Mouse (Mus musculus) stomach, postnatal 0 days (tissue): ENCODE measurements around the gene Nmt2. TPM values are rescaled to one million over a fixed set of nuclear protein-coding genes. Genes with fewer than 3 reads are reported as not detected.

ENCODE experiments used
- ATAC-seq: fragments of 200-750 bp; cut with Nextera tagmentation; 2 replicates; pipeline ENCODE4 v1.8.0; 2017; ENCODE audit not compliant: low FRiP score, low TSS enrichment
- DNase-seq: peaks from one replicate; pipeline ENCODE4 v3.0.0-alpha.2; 2016; ENCODE audit warnings: low spot score
- H3K27ac ChIP-seq: fragments of 300-500 bp; sonication (generic); replicated peaks from 2 replicates; pipeline ENCODE4 v1.5.1; 2014; ENCODE audit warnings: mild to moderate bottlenecking, control low read depth
- H3K27me3 ChIP-seq: fragments of 300-500 bp; sonication (generic); 2 replicates; pipeline ENCODE4 v1.6.1; 2014; ENCODE audit warnings: low read length; ENCODE audit not compliant: control insufficient read depth, insufficient read depth
- H3K36me3 ChIP-seq: fragments of 300-500 bp; sonication (generic); 2 replicates; pipeline ENCODE4 v1.6.1; 2014; ENCODE audit warnings: low read length, mixed read lengths; ENCODE audit not compliant: control insufficient read depth, insufficient read depth
- H3K4me1 ChIP-seq: fragments of 300-500 bp; sonication (generic); replicated peaks from 2 replicates; pipeline ENCODE4 v1.6.1; 2014; ENCODE audit warnings: antibody characterized with exemption; ENCODE audit not compliant: control insufficient read depth, insufficient read depth
- H3K4me2 ChIP-seq: fragments of 300-500 bp; sonication (generic); replicated peaks from 2 replicates; pipeline ENCODE4 v1.6.1; 2014; ENCODE audit warnings: low read depth, mild to moderate bottlenecking, control low read depth, moderate library complexity
- H3K4me3 ChIP-seq: fragments of 300-500 bp; sonication (generic); 2 replicates; pipeline ENCODE4 v1.5.1; 2014; ENCODE audit warnings: low read depth, low read length, control low read depth
- H3K9ac ChIP-seq: fragments of 300-500 bp; sonication (generic); 2 replicates; pipeline ENCODE4 v1.6.1; 2014; ENCODE audit warnings: mild to moderate bottlenecking, low read length, control low read depth, mixed read lengths
- H3K9me3 ChIP-seq: fragments of 300-500 bp; sonication (generic); 2 replicates; pipeline ENCODE4 v1.6.1; 2016; ENCODE audit warnings: low read length; ENCODE audit not compliant: control insufficient read depth
- CTCF ChIP-seq: IDR thresholded peaks from 2 replicates; pipeline ENCODE4 v1.5.1; 2016; ENCODE audit warnings: antibody characterized with exemption, low read depth, mild to moderate bottlenecking, moderate library complexity
- EP300 ChIP-seq: optimal IDR thresholded peaks from 2 replicates; pipeline ENCODE3; 2016; ENCODE audit warnings: antibody characterized with exemption
- WGBS: fragments of 180-500 bp; shearing (Covaris S2); extraction: QIAGEN DNeasy Blood & Tissue Kit; methylation state at CpG from one replicate; pipeline ENCODE4 v1.1.7; 2014; 5-methylcytosine and 5-hydroxymethylcytosine counted together
- polyA plus RNA-seq: library from polyadenylated mRNA; unstranded; fragments of >200 nt; fragmentation: Nextera tagmentation; extraction: Ambion mirVana; gene quantifications from 2 replicates; pipeline ENCODE4 v1.2.1, GENCODE M21; 2015

The Nmt2 gene
- polyA plus RNA-seq, 1 experiment from 2014 or later, result 24.0 TPM

DNA sequence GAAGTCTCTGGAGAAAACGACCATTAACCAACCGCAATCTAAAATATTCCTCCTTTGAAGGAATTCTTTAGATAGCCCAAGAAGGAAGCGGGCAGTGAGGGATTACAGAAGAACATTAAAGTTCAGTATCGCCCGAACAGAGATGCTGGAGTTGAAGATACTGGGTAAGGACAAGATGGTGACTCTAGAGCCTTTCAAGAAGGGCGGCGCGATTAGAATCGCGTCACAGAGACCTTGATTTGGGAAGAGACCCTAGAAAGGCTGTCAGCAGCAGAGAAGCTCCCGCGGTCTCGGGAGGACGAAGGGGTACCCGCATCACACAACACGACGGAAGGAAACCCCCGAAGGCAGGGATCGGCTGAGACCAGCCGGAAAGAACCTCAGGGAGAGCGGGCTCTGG lies 48.0 kb downstream of the Nmt2 start:
- Histone ChIP-seq H3K36me3 (0 out of 2 replicates have a peak, but pooled peaks cover 3% of the 10 kb centered on the region), H3K4me1 (peaks cover 4% of the 10 kb centered on the region), H3K4me3 (peak overlapping the region; percentile 68), H3K9me3 (no peaks in the 10 kb centered on the region), H3K27ac (peak overlapping the region; percentile 89), H3K9ac (peak overlapping the region; percentile 77), H3K27me3 (no peaks in the 10 kb centered on the region), H3K4me2 (peak overlapping the region; percentile 91)
- ATAC-seq (no peak), DNase-seq (no peak)
- TF ChIP-seq EP300 (no peak), CTCF (no peak)
- WGBS, result under 1% methylated on average over 21 of the region's 21 CpGs

DNA sequence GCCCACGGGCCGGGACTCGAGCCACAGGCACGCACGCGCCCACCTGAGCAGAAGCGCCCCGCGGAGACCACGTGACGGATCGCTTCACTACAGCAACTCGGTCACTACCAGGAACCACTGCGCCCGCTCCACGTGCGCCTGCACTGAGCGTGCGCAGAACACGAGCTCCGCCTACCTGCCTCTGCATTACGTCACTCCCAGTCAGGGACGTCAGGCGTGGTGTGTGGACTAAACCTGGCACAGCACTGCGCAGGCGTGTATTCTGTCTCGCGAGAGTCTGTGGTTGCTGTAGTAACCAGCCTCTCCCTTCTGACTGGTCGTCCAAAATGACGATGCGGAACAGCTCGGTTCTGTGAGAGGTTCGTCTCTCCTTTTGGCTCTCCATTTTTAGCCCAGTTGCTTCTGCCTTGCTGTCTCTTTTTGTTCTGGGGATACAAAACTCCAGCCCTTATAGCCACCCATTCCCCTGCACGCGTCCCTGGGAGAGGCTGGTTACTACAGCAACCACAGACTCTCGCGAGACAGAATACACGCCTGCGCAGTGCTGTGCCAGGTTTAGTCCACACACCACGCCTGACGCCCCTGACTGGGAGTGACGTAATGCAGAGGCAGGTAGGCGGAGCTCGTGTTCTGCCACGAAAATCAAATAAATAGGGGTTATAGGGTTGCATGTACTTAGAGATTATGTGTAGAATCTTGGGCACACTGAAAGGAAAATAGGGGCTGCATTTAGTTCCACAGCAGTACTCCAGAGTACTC lies 48.7 kb downstream of the Nmt2 start, which contains the start of gene Rpp38:
Gene Rpp38, minus strand, starts transcription at position 160 of the 759 bp plus-strand sequence.
- ATAC-seq, result peak; percentile 97
- H3K27me3 ChIP-seq, result no peaks in the 10 kb centered on the region
- peak within 1 kb of the TSS; percentile 77 for H3K9ac ChIP-seq
- H3K9me3 ChIP-seq, result no peaks in the 10 kb centered on the region
- H3K4me2 ChIP-seq, result peak within 1 kb of the TSS; percentile 91
- peaks cover 4% of the 10 kb centered on the region for H3K4me1 ChIP-seq
- under 1% methylated on average over 42 of the region's 45 CpGs for WGBS
- H3K4me3 ChIP-seq, result peak within 1 kb of the TSS; percentile 68
- H3K36me3 ChIP-seq, result 0 out of 2 replicates have a peak, but pooled peaks cover 3% of the 10 kb centered on the region
- TF ChIP-seq CTCF, result no peak; the same call in 1 of the 2 replicates
- TF ChIP-seq EP300, result peak; percentile 97
- H3K27ac ChIP-seq, result peak within 1 kb of the TSS; percentile 89
- DNase-seq, result peak; percentile 97

DNA sequence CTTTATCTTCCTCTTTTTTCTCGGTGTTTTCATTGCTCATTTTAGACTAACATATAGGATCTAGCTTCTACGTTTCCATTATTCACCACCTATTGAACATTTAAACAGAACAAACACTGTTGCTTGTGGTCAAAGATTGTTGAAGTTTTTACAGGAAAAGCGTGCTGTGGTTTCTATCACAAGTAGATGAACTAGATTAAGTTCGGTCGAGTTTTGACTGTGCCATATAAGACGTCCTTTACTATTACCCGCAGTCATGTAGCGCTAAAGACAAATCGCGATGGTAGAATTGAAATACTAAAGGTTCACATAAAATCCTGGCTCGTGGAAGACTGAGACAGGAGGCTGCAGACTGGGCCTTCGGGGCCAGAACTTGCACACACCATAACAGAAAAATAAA lies 49.7 kb downstream of the Nmt2 start:
- Histone ChIP-seq H3K27me3 (no peaks in the 10 kb centered on the region), H3K4me2 (no peak overlapping the region), H3K4me1 (peaks cover 4% of the 10 kb centered on the region), H3K4me3 (no peak overlapping the region), H3K36me3 (no peaks in the 10 kb centered on the region), H3K9ac (no peak overlapping the region), H3K9me3 (no peaks in the 10 kb centered on the region), H3K27ac (no peak overlapping the region)
- TF ChIP-seq EP300 (no peak), CTCF (no peak)
- ATAC-seq (no peak), DNase-seq (no peak)
- WGBS, result 89% methylated on average over 12 of the region's 12 CpGs

DNA sequence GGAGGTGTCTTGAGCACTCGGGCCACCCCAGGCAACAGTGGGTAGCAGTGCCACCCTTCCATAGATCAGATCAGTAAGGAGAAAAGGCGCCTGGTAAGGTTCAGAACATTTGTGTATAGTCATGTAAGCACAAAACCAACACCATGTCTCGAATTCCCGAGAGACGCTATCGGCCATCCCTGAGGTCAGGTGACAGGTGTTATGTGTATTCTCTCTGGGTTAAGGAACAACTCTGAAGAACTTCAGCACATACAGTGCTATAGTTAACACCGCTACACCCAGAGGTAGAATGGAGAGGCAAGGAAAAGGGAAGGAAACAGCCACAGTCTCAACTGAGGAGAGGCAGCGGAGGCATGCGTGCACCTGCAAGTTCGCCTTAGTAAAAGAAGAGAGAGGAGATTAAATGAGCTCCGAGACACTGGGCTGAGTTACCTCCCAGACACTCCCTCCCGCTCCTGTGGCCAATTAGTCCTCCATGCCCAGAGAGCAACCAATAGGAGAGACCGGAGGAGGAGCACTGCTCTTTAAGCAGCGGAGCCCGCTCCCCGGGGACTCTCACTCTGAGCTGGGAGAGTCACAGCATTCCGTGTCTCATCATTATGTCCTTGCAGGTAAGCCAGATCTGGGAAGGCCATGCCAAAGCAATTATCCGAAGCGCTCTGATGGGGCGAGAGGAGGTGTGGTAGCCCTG lies 51.7 kb downstream of the Nmt2 start, which contains the start of gene Acbd7:
Gene Acbd7, plus strand, starts transcription at position 558 of the 691 bp plus-strand sequence.
- H3K27me3 ChIP-seq, result no peaks in the 10 kb centered on the region
- ATAC-seq (peak; percentile 36; the same call in 1 of the 2 replicates), DNase-seq (peak; percentile 73)
- peak within 1 kb of the TSS; percentile 45 for H3K4me2 ChIP-seq
- WGBS, result 3% methylated on average over 20 of the region's 20 CpGs
- 0 out of 2 replicates have a peak within 1 kb of the TSS, but pooled peaks have one; percentile 35 for H3K27ac ChIP-seq
- no peak within 1 kb of the TSS for H3K9ac ChIP-seq
- no peak for TF ChIP-seq CTCF
- no peak for TF ChIP-seq EP300
- peaks cover 4% of the 10 kb centered on the region for H3K4me1 ChIP-seq
- H3K4me3 ChIP-seq, result peak within 1 kb of the TSS; percentile 11; the same call in 1 of the 2 replicates
- H3K9me3 ChIP-seq, result no peaks in the 10 kb centered on the region
- no peaks in the 10 kb centered on the region for H3K36me3 ChIP-seq

DNA sequence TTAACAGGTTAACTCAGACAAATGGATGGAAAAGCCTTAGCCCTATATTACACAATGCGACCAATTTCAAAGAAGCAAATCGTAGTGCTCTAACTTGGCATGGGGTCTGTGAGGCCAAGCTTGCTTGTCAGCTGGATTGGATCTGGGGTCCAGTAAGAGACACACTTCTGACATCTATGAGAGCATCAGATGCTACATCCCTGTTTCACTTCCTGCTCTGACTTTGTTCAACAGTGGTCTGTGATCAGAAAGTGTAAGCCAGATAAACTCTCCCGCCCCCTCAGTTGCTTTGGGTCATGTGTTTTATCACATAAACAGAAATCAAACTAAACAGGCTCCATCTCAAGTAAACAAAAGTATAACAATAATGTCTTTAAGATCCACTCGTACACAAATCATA lies 64.4 kb downstream of the Nmt2 start:
- ATAC-seq, result no peak
- 76% methylated on average over 4 of the region's 4 CpGs for WGBS
- Histone ChIP-seq H3K9ac (no peak overlapping the region), H3K36me3 (no peaks in the 10 kb centered on the region), H3K4me1 (no peaks in the 10 kb centered on the region), H3K4me2 (no peak overlapping the region), H3K27me3 (no peaks in the 10 kb centered on the region), H3K9me3 (peaks cover 2% of the 10 kb centered on the region; the same call in 1 of the 2 replicates), H3K27ac (no peak overlapping the region), H3K4me3 (no peak overlapping the region)
- TF ChIP-seq EP300 (no peak), CTCF (no peak)
- no peak for DNase-seq
